Mouse (Mus musculus) bone marrow, adult 2 months (tissue): Measurements from ENCODE around the gene Txlna.

ENCODE experiments used
- CTCF ChIP-seq: fragments of 200-500 bp; IDR thresholded peaks from 2 replicates; pipeline ENCODE4 v1.5.1; 2011; ENCODE audit warnings: low read length, control low read depth; ENCODE audit not compliant: control insufficient read depth, insufficient read depth
- POLR2A ChIP-seq: fragments of 200-500 bp; IDR thresholded peaks from 2 replicates; pipeline ENCODE4 v1.6.1; 2011; ENCODE audit warnings: low read depth, mild to moderate bottlenecking, control low read depth, low read length, borderline replicate concordance; ENCODE audit not compliant: control insufficient read depth

GRCm38 (mm10) chr4:129622120-129622802 is 18.6 kb downstream of the Txlna start:
- TF ChIP-seq CTCF (no peak), POLR2A (no peak)
